Comparison of ENCODE assay signal across 21 mouse cellular contexts in genomic region chr3:29578055-29578860, GRCm38 (mm10).
A peak's percentile ranks its signal among the peaks of the same experiment; 100 is the strongest.
DNase-seq lines count a peak whose midpoint lies in the region; ATAC-seq and TF ChIP-seq lines count a peak whose summit lies in the region.
"Had no signal": no experiment of that assay in that cellular context is flagged by ENCODE, and none has a peak within 500 bp of the region (broad histone marks: within the 10 kb centered on the region; RNA-seq: fewer than 3 reads in every experiment).

No protein-coding gene starts in this region.

- H3K4me1 ChIP-seq in hindbrain, postnatal 0 days (ENCODE audit: insufficient read depth, low read length), result no peaks in the 10 kb centered on the region
- no peaks in the 10 kb centered on the region for H3K4me1 ChIP-seq in hindbrain, embryonic 10.5 days (replicated peaks)
- H3K4me1 ChIP-seq in neural tube, embryonic 15.5 days, result peaks cover 7% of the 10 kb centered on the region; the same call in 1 of the 2 replicates
- H3K4me1 ChIP-seq in intestine, embryonic 15.5 days (replicated peaks), result no peaks in the 10 kb centered on the region
- H3K4me1 ChIP-seq: embryonic facial prominence, embryonic 13.5 days; heart, embryonic 13.5 days; hindbrain, embryonic 12.5 days had no signal

- H3K36me3 ChIP-seq in hindbrain, postnatal 0 days (ENCODE audit: insufficient read depth, low read length), result no peaks in the 10 kb centered on the region
- H3K36me3 ChIP-seq in hindbrain, embryonic 10.5 days, result no peaks in the 10 kb centered on the region
- H3K36me3 ChIP-seq in neural tube, embryonic 15.5 days, result no peaks in the 10 kb centered on the region
- no peaks in the 10 kb centered on the region for H3K36me3 ChIP-seq in intestine, embryonic 15.5 days
- H3K36me3 ChIP-seq: embryonic facial prominence, embryonic 13.5 days; heart, embryonic 13.5 days; hindbrain, embryonic 12.5 days had no signal

- no peak overlapping the region for H3K4me2 ChIP-seq in hindbrain, postnatal 0 days (ENCODE audit: low read depth, low read length)
- H3K4me2 ChIP-seq in neural tube, embryonic 15.5 days, result no peak overlapping the region
- H3K4me2 ChIP-seq in intestine, embryonic 15.5 days (replicated peaks), result no peak overlapping the region
- H3K4me2 ChIP-seq: embryonic facial prominence, embryonic 13.5 days; heart, embryonic 13.5 days; hindbrain, embryonic 12.5 days had no signal

- no peaks in the 10 kb centered on the region for H3K9me3 ChIP-seq in hindbrain, postnatal 0 days (ENCODE audit: low read length)
- H3K9me3 ChIP-seq in hindbrain, embryonic 10.5 days, result no peaks in the 10 kb centered on the region
- no peaks in the 10 kb centered on the region for H3K9me3 ChIP-seq in neural tube, embryonic 15.5 days (replicated peaks)
- H3K9me3 ChIP-seq in intestine, embryonic 15.5 days, result no peaks in the 10 kb centered on the region
- H3K9me3 ChIP-seq: embryonic facial prominence, embryonic 13.5 days; heart, embryonic 13.5 days; hindbrain, embryonic 12.5 days had no signal

- H3K9ac ChIP-seq in hindbrain, postnatal 0 days (replicated peaks; ENCODE audit: low read length), result no peak overlapping the region
- no peak overlapping the region for H3K9ac ChIP-seq in neural tube, embryonic 15.5 days (replicated peaks)
- no peak overlapping the region for H3K9ac ChIP-seq in intestine, embryonic 15.5 days
- H3K9ac ChIP-seq: embryonic facial prominence, embryonic 13.5 days; heart, embryonic 13.5 days; hindbrain, embryonic 12.5 days had no signal

- no peaks in the 10 kb centered on the region for H3K27me3 ChIP-seq in hindbrain, postnatal 0 days (ENCODE audit: insufficient read depth, low read length)
- H3K27me3 ChIP-seq in hindbrain, embryonic 10.5 days (ENCODE audit: insufficient read depth, poor library complexity, severe bottlenecking), result no peaks in the 10 kb centered on the region
- no peaks in the 10 kb centered on the region for H3K27me3 ChIP-seq in neural tube, embryonic 15.5 days (replicated peaks)
- no peaks in the 10 kb centered on the region for H3K27me3 ChIP-seq in intestine, embryonic 15.5 days (replicated peaks)
- H3K27me3 ChIP-seq: embryonic facial prominence, embryonic 13.5 days; heart, embryonic 13.5 days; hindbrain, embryonic 12.5 days had no signal

- no peak for ATAC-seq in hindbrain, postnatal 0 days
- peak; percentile 35; the same call in 1 of the 2 replicates for ATAC-seq in neural tube, embryonic 15.5 days (ENCODE audit: low FRiP score)
- ATAC-seq in intestine, embryonic 15.5 days, result no peak
- ATAC-seq: hindbrain, embryonic 16.5 days had no signal

- TF ChIP-seq CTCF in hindbrain, postnatal 0 days (IDR thresholded peaks at IDR 0.05; ENCODE audit: low read depth), result no peak

- H3K27ac ChIP-seq in hindbrain, postnatal 0 days, result no peak overlapping the region
- no peak overlapping the region for H3K27ac ChIP-seq in hindbrain, embryonic 10.5 days
- no peak overlapping the region for H3K27ac ChIP-seq in neural tube, embryonic 15.5 days (replicated peaks)
- H3K27ac ChIP-seq in intestine, embryonic 15.5 days, result no peak overlapping the region
- H3K27ac ChIP-seq: embryonic facial prominence, embryonic 13.5 days; gastrocnemius, adult 2 months; heart, embryonic 13.5 days; hindbrain, embryonic 12.5 days had no signal

- no peak overlapping the region for H3K4me3 ChIP-seq in hindbrain, postnatal 0 days (ENCODE audit: low read length)
- H3K4me3 ChIP-seq in hindbrain, embryonic 10.5 days, result no peak overlapping the region
- H3K4me3 ChIP-seq in neural tube, embryonic 15.5 days (replicated peaks), result no peak overlapping the region
- H3K4me3 ChIP-seq in intestine, embryonic 15.5 days (replicated peaks), result no peak overlapping the region
- H3K4me3 ChIP-seq: embryonic facial prominence, embryonic 13.5 days; gastrocnemius, adult 2 months; heart, embryonic 13.5 days; hindbrain, embryonic 12.5 days had no signal

- peak; percentile 13 for DNase-seq in hindbrain, postnatal 0 days (ENCODE audit: low spot score)
- DNase-seq in hindbrain, embryonic 10.5 days (ENCODE audit: low spot score), result no peak
- DNase-seq in neural tube, embryonic 10.5 days (ENCODE audit: extremely low spot score, low spot score), result no peak
- peak; percentile 28 for DNase-seq in brain, embryonic 18.5 days (ENCODE audit: low read depth, low spot score)
- DNase-seq in gonadal fat pad, adult 2 months (ENCODE audit: low read depth), result peak; percentile 19
- DNase-seq in gastrocnemius, adult 18-20 months (ENCODE audit: low spot score), result no peak
- DNase-seq: adrenal gland, postnatal 14 days; cerebellum, adult 11 months; cerebellum, adult 8-10 months; cerebellum, postnatal 14 days; gastrocnemius, adult 2 months; gastrocnemius, postnatal 25 days; heart, adult 11 months; heart, postnatal 36 days; kidney, adult 2 months had no signal

- 32% methylated on average over 5 of the region's 5 CpGs for WGBS in hindbrain, postnatal 0 days
- WGBS in hindbrain, embryonic 10.5 days, result 66% methylated on average over 5 of the region's 5 CpGs
- WGBS in neural tube, embryonic 15.5 days, result 39% methylated on average over 5 of the region's 5 CpGs
- 79% methylated on average over 5 of the region's 5 CpGs for WGBS in intestine, embryonic 15.5 days

Comparison
In these comparisons a context has a peak if more than half of its experiments do, and no peak if none do; other contexts are left out.
1. DNase-seq: peak in hindbrain, postnatal 0 days (single experiment), brain, embryonic 18.5 days (single experiment) and gonadal fat pad, adult 2 months (single experiment); none in hindbrain, embryonic 10.5 days (single experiment), neural tube, embryonic 10.5 days (single experiment) and gastrocnemius, adult 18-20 months (single experiment).